Comparison of ENCODE assay signal across 12 mouse cellular contexts in the genomic region with DNA sequence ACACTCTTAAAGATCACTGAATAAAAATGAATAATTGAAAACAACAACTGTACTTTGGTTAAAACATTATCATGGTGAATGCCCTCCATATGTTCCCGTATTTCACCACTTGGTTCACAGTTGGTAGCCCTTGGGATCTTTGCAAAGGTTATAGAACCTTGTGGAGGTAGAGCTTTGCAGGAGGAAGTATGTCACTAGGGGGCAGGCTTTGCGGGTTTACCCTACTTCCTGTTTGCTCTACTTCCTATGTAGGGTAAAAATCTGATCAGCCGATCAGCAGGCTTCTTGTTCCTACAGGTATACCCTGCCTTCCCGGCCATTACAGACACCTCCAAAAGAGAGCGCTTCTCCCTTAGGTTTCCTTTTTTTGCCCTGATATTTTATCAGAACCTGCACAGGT. TPM values are rescaled to one million over a fixed set of nuclear protein-coding genes. Genes with fewer than 3 reads are reported as not detected.
DNase-seq lines count a peak whose midpoint lies in the region; ATAC-seq and TF ChIP-seq lines count a peak whose summit lies in the region.
"Had no signal": no experiment of that assay in that cellular context is flagged by ENCODE, and none has a peak within 500 bp of the region (broad histone marks: within the 10 kb centered on the region; RNA-seq: fewer than 3 reads in every experiment).

No protein-coding gene starts in this region.

- H3K4me1 ChIP-seq in heart, adult 2 months (ENCODE audit: control insufficient read depth, insufficient read depth, low read length), result peaks cover 3% of the 10 kb centered on the region
- H3K4me1 ChIP-seq in heart, embryonic 10.5 days, result peaks cover 5% of the 10 kb centered on the region
- peaks cover 3% of the 10 kb centered on the region; the same call in 1 of the 2 replicates for H3K4me1 ChIP-seq in spleen, adult 2 months (ENCODE audit: control insufficient read depth, insufficient read depth, insufficient read length)
- peaks cover 11% of the 10 kb centered on the region for H3K4me1 ChIP-seq in hindbrain, embryonic 10.5 days (replicated peaks)
- H3K4me1 ChIP-seq in forebrain, embryonic 11.5 days (replicated peaks; ENCODE audit: control insufficient read depth, insufficient read depth, low read length), result no peaks in the 10 kb centered on the region

- no peak for TF ChIP-seq POLR2A in heart, adult 2 months (IDR thresholded peaks at IDR 0.05; ENCODE audit: insufficient read depth, low read depth, low read length)
- TF ChIP-seq POLR2A in spleen, adult 2 months (IDR thresholded peaks at IDR 0.05; ENCODE audit: low read depth, low read length), result no peak

- no peak overlapping the region for H3K9ac ChIP-seq in heart, adult 2 months (ENCODE audit: low read depth, low read length)
- H3K9ac ChIP-seq in forebrain, embryonic 11.5 days (ENCODE audit: low read length), result no peak overlapping the region
- H3K9ac ChIP-seq: neural tube, embryonic 13.5 days had no signal

- no peak for TF ChIP-seq EP300 in heart, adult 2 months (IDR thresholded peaks at IDR 0.05; ENCODE audit: insufficient read depth, low read depth, low read length)

- H3K27ac ChIP-seq in heart, adult 2 months, result no peak overlapping the region
- no peak overlapping the region for H3K27ac ChIP-seq in heart, embryonic 10.5 days
- 0 out of 2 replicates have a peak overlapping the region, but pooled peaks have one; percentile 33 for H3K27ac ChIP-seq in spleen, adult 2 months (ENCODE audit: insufficient read depth, low read length)
- no peak overlapping the region for H3K27ac ChIP-seq in hindbrain, embryonic 10.5 days
- no peak overlapping the region for H3K27ac ChIP-seq in forebrain, embryonic 11.5 days (ENCODE audit: low read depth, low read length)
- H3K27ac ChIP-seq: neural tube, embryonic 13.5 days had no signal

- intact Hi-C loops in heart, adult 2 months (cut with DNase I), result no loop called here

- no peaks in the 10 kb centered on the region; the same call in 1 of the 2 replicates for H3K79me2 ChIP-seq in heart, adult 2 months (replicated peaks; ENCODE audit: control insufficient read depth, insufficient read depth, low read length)

- H3K27me3 ChIP-seq in heart, adult 2 months (ENCODE audit: control insufficient read depth, insufficient read depth, low read length), result no peaks in the 10 kb centered on the region
- no peaks in the 10 kb centered on the region for H3K27me3 ChIP-seq in heart, embryonic 10.5 days (ENCODE audit: insufficient read depth, poor library complexity, severe bottlenecking)
- no peaks in the 10 kb centered on the region for H3K27me3 ChIP-seq in spleen, adult 2 months (ENCODE audit: control insufficient read depth, insufficient read depth, low read length)
- H3K27me3 ChIP-seq in hindbrain, embryonic 10.5 days (ENCODE audit: insufficient read depth, poor library complexity, severe bottlenecking), result no peaks in the 10 kb centered on the region
- H3K27me3 ChIP-seq in forebrain, embryonic 11.5 days (ENCODE audit: control insufficient read depth, insufficient read depth, low read length), result no peaks in the 10 kb centered on the region
- H3K27me3 ChIP-seq: neural tube, embryonic 13.5 days had no signal

- WGBS in heart, adult 2 months, result 75% methylated on average over 5 of the region's 5 CpGs
- 75% methylated on average over 5 of the region's 5 CpGs for WGBS in heart, embryonic 10.5 days
- 44% methylated on average over 5 of the region's 5 CpGs for WGBS in spleen, adult 2 months
- WGBS in hindbrain, embryonic 10.5 days, result 81% methylated on average over 5 of the region's 5 CpGs
- WGBS in forebrain, embryonic 11.5 days, result 83% methylated on average over 5 of the region's 5 CpGs

- TF ChIP-seq CTCF in heart, adult 2 months (IDR thresholded peaks at IDR 0.05), result peak; percentile 46
- TF ChIP-seq CTCF in spleen, adult 2 months (IDR thresholded peaks at IDR 0.05; ENCODE audit: extremely low read depth, insufficient read depth, insufficient read length, insufficient replicate concordance), result peak; percentile 11; the same call in 1 of the 2 replicates

- ATAC-seq in hematopoietic stem cell, adult 5-6 weeks (replicated peaks in 1 of 2; ENCODE audit: insufficient read depth in 1 of 2, low FRiP score in 2 of 2, low TSS enrichment in 1 of 2, low read depth in 1 of 2, poor library complexity in 2 of 2, severe bottlenecking in 2 of 2), result peak; percentile 43 to 57
- no peak for ATAC-seq in forebrain, embryonic 11.5 days (replicated peaks; ENCODE audit: low FRiP score)

- H3K4me3 ChIP-seq in heart, adult 2 months, result no peak overlapping the region
- H3K4me3 ChIP-seq in heart, embryonic 10.5 days, result no peak overlapping the region
- no peak overlapping the region for H3K4me3 ChIP-seq in spleen, adult 2 months (ENCODE audit: extremely low read depth, insufficient read depth, insufficient read length)
- H3K4me3 ChIP-seq in hindbrain, embryonic 10.5 days, result no peak overlapping the region
- no peak overlapping the region for H3K4me3 ChIP-seq in forebrain, embryonic 11.5 days (ENCODE audit: low read depth, low read length)
- H3K4me3 ChIP-seq: neural tube, embryonic 13.5 days had no signal

- peak in 1 of 2 experiments; percentile 20 for DNase-seq in heart, adult 2 months
- DNase-seq in heart, embryonic 10.5 days (ENCODE audit: low spot score), result no peak
- peak; percentile 88 for DNase-seq in CD4-positive, CD25-positive, alpha-beta regulatory T cell, adult 2 months (ENCODE audit: low read depth, low spot score)
- DNase-seq in spleen, adult 2 months (ENCODE audit: low read depth in 1 of 2, low spot score in 2 of 2), result peak; percentile 63 to 72
- DNase-seq in hindbrain, embryonic 10.5 days (ENCODE audit: low spot score), result no peak
- no peak for DNase-seq in neural tube, embryonic 10.5 days (ENCODE audit: extremely low spot score, low spot score)
- DNase-seq in forebrain, embryonic 11.5 days (ENCODE audit: low spot score), result no peak
- DNase-seq: gastrocnemius, postnatal 36 days; kidney, adult 11 months had no signal

- H3K4me2 ChIP-seq in forebrain, embryonic 11.5 days (ENCODE audit: low read depth, low read length, severe bottlenecking), result no peak overlapping the region
- H3K4me2 ChIP-seq: neural tube, embryonic 13.5 days had no signal

- H3K9me3 ChIP-seq in heart, embryonic 10.5 days, result no peaks in the 10 kb centered on the region
- no peaks in the 10 kb centered on the region for H3K9me3 ChIP-seq in hindbrain, embryonic 10.5 days
- H3K9me3 ChIP-seq in forebrain, embryonic 11.5 days (ENCODE audit: control insufficient read depth, low read length), result no peaks in the 10 kb centered on the region
- H3K9me3 ChIP-seq: neural tube, embryonic 13.5 days had no signal

- no peaks in the 10 kb centered on the region; the same call in 1 of the 2 replicates for H3K36me3 ChIP-seq in heart, adult 2 months (ENCODE audit: control insufficient read depth, insufficient read depth, low read length)
- peaks cover 71% of the 10 kb centered on the region for H3K36me3 ChIP-seq in heart, embryonic 10.5 days
- peaks cover 21% of the 10 kb centered on the region for H3K36me3 ChIP-seq in spleen, adult 2 months (ENCODE audit: control insufficient read depth, insufficient read depth, low read length)
- peaks cover 82% of the 10 kb centered on the region for H3K36me3 ChIP-seq in hindbrain, embryonic 10.5 days
- H3K36me3 ChIP-seq in forebrain, embryonic 11.5 days (ENCODE audit: control insufficient read depth, insufficient read depth, low read length), result peaks cover 17% of the 10 kb centered on the region; the same call in 1 of the 2 replicates

RNA-seq across cellular contexts. Expression of gene Trim39, which starts 6.2 kb away (rescaled TPM):
- 1 to 10 TPM; 6.7 to 7.6 TPM for total RNA-seq in heart, adult 2 months (2021)
- polyA plus RNA-seq in heart, adult 2 months (2012; rRNA removed), result 6.0 and 8.7 TPM in 2 replicates
- 11.7 and 13.7 TPM in 2 replicates for polyA plus RNA-seq in heart, embryonic 10.5 days (2016; fragmentation: Nextera tagmentation; extraction: Ambion mirVana)
- 27.0 and 28.5 TPM in 2 replicates for total RNA-seq in hematopoietic stem cell, adult 5-6 weeks (2017)
- polyA plus RNA-seq in spleen, adult 2 months (2012; rRNA removed), result 16.3 and 19.7 TPM in 2 replicates
- 21.1 and 23.8 TPM in 2 replicates for polyA plus RNA-seq in hindbrain, embryonic 10.5 days (2016; fragmentation: Nextera tagmentation; extraction: Ambion mirVana)
- polyA plus RNA-seq in forebrain, embryonic 11.5 days (2014; fragmentation: Nextera tagmentation; extraction: Ambion mirVana), result 22.0 and 23.0 TPM in 2 replicates

RNA-seq across cellular contexts. Expression of gene Rpp21, which starts 8.0 kb away (rescaled TPM):
- total RNA-seq in heart, adult 2 months (2021), result 10 to 100 TPM; 35.5 to 43.8 TPM
- polyA plus RNA-seq in heart, adult 2 months (2012; rRNA removed), result 49.8 and 59.1 TPM in 2 replicates
- 106 and 108 TPM in 2 replicates for polyA plus RNA-seq in heart, embryonic 10.5 days (2016; fragmentation: Nextera tagmentation; extraction: Ambion mirVana)
- 32.9 and 39.8 TPM in 2 replicates for total RNA-seq in hematopoietic stem cell, adult 5-6 weeks (2017)
- 59.9 and 79.2 TPM in 2 replicates for polyA plus RNA-seq in spleen, adult 2 months (2012; rRNA removed)
- polyA plus RNA-seq in hindbrain, embryonic 10.5 days (2016; fragmentation: Nextera tagmentation; extraction: Ambion mirVana), result 98.6 and 110 TPM in 2 replicates
- polyA plus RNA-seq in forebrain, embryonic 11.5 days (2014; fragmentation: Nextera tagmentation; extraction: Ambion mirVana), result 82.2 and 89.0 TPM in 2 replicates

RNA-seq across cellular contexts. Expression of gene H2-M10.2, which starts 20.5 kb away (rescaled TPM):
- not detected for total RNA-seq in heart, adult 2 months (2021)
- not detected in 2 replicates for polyA plus RNA-seq in heart, adult 2 months (2012; rRNA removed)
- not detected in 2 replicates for polyA plus RNA-seq in heart, embryonic 10.5 days (2016; fragmentation: Nextera tagmentation; extraction: Ambion mirVana)
- total RNA-seq in hematopoietic stem cell, adult 5-6 weeks (2017), result not detected in 2 replicates
- polyA plus RNA-seq in spleen, adult 2 months (2012; rRNA removed), result not detected in 2 replicates
- polyA plus RNA-seq in hindbrain, embryonic 10.5 days (2016; fragmentation: Nextera tagmentation; extraction: Ambion mirVana), result 0.20 and 0.22 TPM in 2 replicates
- 0.33 TPM in 2 replicates for polyA plus RNA-seq in forebrain, embryonic 11.5 days (2014; fragmentation: Nextera tagmentation; extraction: Ambion mirVana)
- total RNA-seq: gastrocnemius, postnatal 36 days; liver, adult 2 months had no signal
- polyA plus RNA-seq: liver, adult 2 months; neural tube, embryonic 13.5 days had no signal

Comparison
In these comparisons a context has a peak if more than half of its experiments do, and no peak if none do; other contexts are left out.
1. DNase-seq: peak in CD4-positive, CD25-positive, alpha-beta regulatory T cell, adult 2 months (single experiment) and spleen, adult 2 months (2 of 2); none in heart, embryonic 10.5 days (single experiment), hindbrain, embryonic 10.5 days (single experiment), neural tube, embryonic 10.5 days (single experiment) and forebrain, embryonic 11.5 days (single experiment).